Mouse (Mus musculus): Measurements from ENCODE around the gene Nkain2. TPM values are rescaled to one million over a fixed set of nuclear protein-coding genes. Genes with fewer than 3 reads are reported as not detected.

Nkain2 gene
- polyA plus RNA-seq, 1 experiment = 0.16 TPM

DNA sequence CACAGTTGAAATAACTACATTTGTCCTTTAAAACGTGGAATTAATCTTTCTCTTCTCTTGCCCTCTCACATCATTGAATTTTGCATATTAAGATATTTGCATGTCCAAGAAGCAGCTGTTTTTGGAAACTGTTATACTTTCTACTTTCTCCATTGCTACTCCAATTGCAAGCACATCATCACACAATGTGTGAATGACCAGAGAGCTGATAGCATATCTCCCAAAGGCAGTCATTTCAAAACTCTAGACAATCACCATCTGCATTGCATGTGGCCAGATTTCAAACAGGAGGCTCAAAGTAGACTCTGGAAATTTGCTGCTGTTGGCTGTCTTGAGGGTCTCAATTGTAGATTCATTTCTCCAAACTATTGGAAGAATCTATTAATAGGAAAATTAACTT is 396.7 kb downstream of the Nkain2 start:
- Histone ChIP-seq H3K79me2 (ENCODE audit: control insufficient read depth, insufficient read depth) (no peaks in the 10 kb centered on the region), H3K36me3 (ENCODE audit: control insufficient read depth, insufficient read depth) (no peaks in the 10 kb centered on the region), H3K4me3 (ENCODE audit: insufficient read depth, poor library complexity, severe bottlenecking) (no peak overlapping the region), H3ac (ENCODE audit: control insufficient read depth, insufficient read length, low read depth) (no peak overlapping the region), H3K27me3 (ENCODE audit: control insufficient read depth, insufficient read depth, insufficient read length) (no peaks in the 10 kb centered on the region), H3K79me3 (ENCODE audit: low read depth) (no peaks in the 10 kb centered on the region)
- TF ChIP-seq MYOG (IDR thresholded peaks at IDR 0.05; ENCODE audit: control insufficient read depth, extremely low read depth, insufficient read length) (no peak), FOSL1 (IDR thresholded peaks at IDR 0.05; ENCODE audit: insufficient read depth, low read length, poor library complexity, severe bottlenecking) (no peak), USF1 (IDR thresholded peaks at IDR 0.05; ENCODE audit: low read depth) (no peak)

GRCm38 (mm10) chr10:32462726-32463125 is 427.5 kb downstream of the Nkain2 start:
- Histone ChIP-seq H3K79me2 (ENCODE audit: control insufficient read depth, insufficient read depth) (no peaks in the 10 kb centered on the region), H3K79me3 (ENCODE audit: low read depth) (no peaks in the 10 kb centered on the region), H3K4me3 (ENCODE audit: insufficient read depth, poor library complexity, severe bottlenecking) (no peak overlapping the region), H3ac (ENCODE audit: control insufficient read depth, insufficient read length, low read depth) (no peak overlapping the region), H3K27me3 (ENCODE audit: control insufficient read depth, insufficient read depth, insufficient read length) (no peaks in the 10 kb centered on the region), H3K36me3 (ENCODE audit: control insufficient read depth, insufficient read depth) (no peaks in the 10 kb centered on the region)
- TF ChIP-seq CEBPB (IDR thresholded peaks at IDR 0.05; ENCODE audit: low read depth) = no peak
- no peak for TF ChIP-seq FOSL1 (IDR thresholded peaks at IDR 0.05; ENCODE audit: insufficient read depth, low read length, poor library complexity, severe bottlenecking)
- TF ChIP-seq CTCF (IDR thresholded peaks at IDR 0.05; ENCODE audit: control insufficient read depth, insufficient read depth, insufficient read length) = no peak
- no peak for TF ChIP-seq MAX (IDR thresholded peaks at IDR 0.05)
- TF ChIP-seq USF1 (IDR thresholded peaks at IDR 0.05; ENCODE audit: low read depth) = no peak
- no peak for TF ChIP-seq MYOD1 (IDR thresholded peaks at IDR 0.05; ENCODE audit: control insufficient read depth, insufficient read length, low read depth)
- TF ChIP-seq MYOG (IDR thresholded peaks at IDR 0.05; ENCODE audit: control insufficient read depth, extremely low read depth, insufficient read length) = no peak

GRCm38 (mm10) chr10:32439932-32440519 is 450.2 kb downstream of the Nkain2 start:
- no peak for TF ChIP-seq MYOD1 (IDR thresholded peaks at IDR 0.05; ENCODE audit: control insufficient read depth, insufficient read length, low read depth)
- Histone ChIP-seq H3ac (ENCODE audit: control insufficient read depth, insufficient read length, low read depth) (no peak overlapping the region), H3K27me3 (ENCODE audit: control insufficient read depth, insufficient read depth, insufficient read length) (no peaks in the 10 kb centered on the region), H3K4me3 (ENCODE audit: insufficient read depth, poor library complexity, severe bottlenecking) (no peak overlapping the region), H3K36me3 (ENCODE audit: control insufficient read depth, insufficient read depth) (no peaks in the 10 kb centered on the region), H3K79me3 (ENCODE audit: low read depth) (no peaks in the 10 kb centered on the region), H3K79me2 (ENCODE audit: control insufficient read depth, insufficient read depth) (no peaks in the 10 kb centered on the region)

GRCm38 (mm10) chr10:32414228-32414627 is 476.0 kb downstream of the Nkain2 start:
- no peak overlapping the region for H3K4me3 ChIP-seq (ENCODE audit: insufficient read depth, poor library complexity, severe bottlenecking)
- no peaks in the 10 kb centered on the region for H3K79me2 ChIP-seq (ENCODE audit: control insufficient read depth, insufficient read depth)
- no peak overlapping the region for H3ac ChIP-seq (ENCODE audit: control insufficient read depth, insufficient read length, low read depth)
- no peaks in the 10 kb centered on the region for H3K27me3 ChIP-seq (ENCODE audit: control insufficient read depth, insufficient read depth, insufficient read length)
- TF ChIP-seq USF1 (IDR thresholded peaks at IDR 0.05; ENCODE audit: low read depth) (no peak), CEBPB (IDR thresholded peaks at IDR 0.05; ENCODE audit: low read depth) (no peak), MYOD1 (IDR thresholded peaks at IDR 0.05; ENCODE audit: control insufficient read depth, insufficient read length, low read depth) (no peak), CTCF (IDR thresholded peaks at IDR 0.05; ENCODE audit: control insufficient read depth, insufficient read depth, insufficient read length) (no peak), MYOG (IDR thresholded peaks at IDR 0.05; ENCODE audit: control insufficient read depth, extremely low read depth, insufficient read length) (no peak), FOSL1 (IDR thresholded peaks at IDR 0.05; ENCODE audit: insufficient read depth, low read length, poor library complexity, severe bottlenecking) (no peak), MAX (IDR thresholded peaks at IDR 0.05) (no peak)
- no peaks in the 10 kb centered on the region for H3K36me3 ChIP-seq (ENCODE audit: control insufficient read depth, insufficient read depth)
- no peaks in the 10 kb centered on the region for H3K79me3 ChIP-seq (ENCODE audit: low read depth)

DNA sequence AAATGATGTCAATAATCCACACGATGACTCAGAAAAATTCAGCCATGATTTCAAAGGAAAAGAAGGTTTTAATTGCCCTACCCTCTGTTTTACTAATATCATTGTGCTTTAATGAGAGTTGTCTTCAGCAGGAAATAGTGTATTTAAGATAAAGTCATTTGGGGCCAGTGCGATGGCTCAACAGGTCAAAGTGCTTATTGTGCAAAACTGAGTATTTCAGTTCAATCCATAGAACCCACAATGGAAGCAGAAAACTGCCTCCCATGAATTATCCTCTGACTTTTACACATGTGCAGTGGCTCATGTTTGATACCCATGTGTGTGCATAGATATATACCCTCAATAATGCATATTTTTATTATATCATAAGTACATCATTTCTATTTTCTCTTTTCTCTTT is 478.9 kb downstream of the Nkain2 start:
- H3K79me3 ChIP-seq (ENCODE audit: low read depth) = no peaks in the 10 kb centered on the region
- TF ChIP-seq CTCF (IDR thresholded peaks at IDR 0.05; ENCODE audit: control insufficient read depth, insufficient read depth, insufficient read length) = no peak
- TF ChIP-seq MAX (IDR thresholded peaks at IDR 0.05) = no peak
- TF ChIP-seq MYOD1 (IDR thresholded peaks at IDR 0.05; ENCODE audit: control insufficient read depth, insufficient read length, low read depth) = no peak
- no peak for TF ChIP-seq MYOG (IDR thresholded peaks at IDR 0.05; ENCODE audit: control insufficient read depth, extremely low read depth, insufficient read length)
- TF ChIP-seq CEBPB (IDR thresholded peaks at IDR 0.05; ENCODE audit: low read depth) = no peak
- TF ChIP-seq USF1 (IDR thresholded peaks at IDR 0.05; ENCODE audit: low read depth) = no peak
- TF ChIP-seq FOSL1 (IDR thresholded peaks at IDR 0.05; ENCODE audit: insufficient read depth, low read length, poor library complexity, severe bottlenecking) = no peak
- no peak overlapping the region for H3K4me3 ChIP-seq (ENCODE audit: insufficient read depth, poor library complexity, severe bottlenecking)
- no peaks in the 10 kb centered on the region for H3K36me3 ChIP-seq (ENCODE audit: control insufficient read depth, insufficient read depth)
- H3K27me3 ChIP-seq (ENCODE audit: control insufficient read depth, insufficient read depth, insufficient read length) = no peaks in the 10 kb centered on the region
- H3K79me2 ChIP-seq (ENCODE audit: control insufficient read depth, insufficient read depth) = no peaks in the 10 kb centered on the region
- H3ac ChIP-seq (ENCODE audit: control insufficient read depth, insufficient read length, low read depth) = no peak overlapping the region

DNA sequence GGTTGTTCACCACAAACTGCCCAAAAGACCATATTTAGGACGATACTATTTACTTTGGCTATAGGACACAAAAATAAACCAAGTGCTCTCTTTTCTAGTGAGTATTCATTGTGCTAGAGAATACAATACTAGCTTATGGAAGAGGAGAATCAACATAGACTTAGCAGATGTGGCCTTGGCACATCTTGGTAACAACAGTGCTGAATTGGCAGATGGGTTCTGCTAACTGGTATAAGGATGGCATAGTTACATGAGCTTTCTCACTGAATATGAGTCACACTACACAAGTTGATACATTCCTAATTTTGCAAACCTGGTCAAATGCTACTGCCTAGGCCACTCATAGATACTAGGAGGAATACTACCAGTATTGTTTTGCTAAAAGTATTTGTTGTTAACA is 489.3 kb downstream of the Nkain2 start:
- Histone ChIP-seq H3K36me3 (ENCODE audit: control insufficient read depth, insufficient read depth) (no peaks in the 10 kb centered on the region), H3K27me3 (ENCODE audit: control insufficient read depth, insufficient read depth, insufficient read length) (no peaks in the 10 kb centered on the region), H3K4me3 (ENCODE audit: insufficient read depth, poor library complexity, severe bottlenecking) (no peak overlapping the region), H3K79me3 (ENCODE audit: low read depth) (no peaks in the 10 kb centered on the region), H3ac (ENCODE audit: control insufficient read depth, insufficient read length, low read depth) (no peak overlapping the region), H3K79me2 (ENCODE audit: control insufficient read depth, insufficient read depth) (no peaks in the 10 kb centered on the region)
- no peak for TF ChIP-seq USF1 (IDR thresholded peaks at IDR 0.05; ENCODE audit: low read depth)
- no peak for TF ChIP-seq CTCF (IDR thresholded peaks at IDR 0.05; ENCODE audit: control insufficient read depth, insufficient read depth, insufficient read length)

Data from C2C12 (cell line).